Mouse (Mus musculus): Measurements from ENCODE around the gene Rsu1. TPM values are rescaled to one million over a fixed set of nuclear protein-coding genes. Genes with fewer than 3 reads are reported as not detected.
A peak's percentile ranks its signal among the peaks of the same experiment; 100 is the strongest.

The Rsu1 gene
- total RNA-seq, 1 experiment, result 63.4 TPM

DNA sequence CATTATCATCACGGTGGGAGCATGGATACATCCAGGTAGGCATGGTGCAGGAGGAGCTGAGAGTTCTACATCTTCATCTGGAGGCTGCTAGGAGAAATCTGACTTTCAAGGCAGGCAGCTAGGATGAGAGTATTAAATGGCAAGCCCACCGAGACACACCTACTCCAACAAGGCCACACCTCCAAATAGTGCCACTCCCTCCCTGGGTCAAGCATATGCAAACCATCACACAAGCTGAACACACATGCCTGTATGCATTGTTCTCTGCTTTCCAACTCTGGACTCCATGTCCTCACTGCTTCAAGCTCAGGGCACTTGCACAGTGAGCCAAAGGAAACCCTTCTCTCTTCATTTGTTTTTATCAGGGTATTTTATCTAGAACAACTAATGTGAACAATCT lies 12.6 kb downstream of the Rsu1 start:
- Histone ChIP-seq H3K4me1 (ENCODE audit: control insufficient read depth in 2 of 2, insufficient read depth in 2 of 2, low read length in 2 of 2, poor library complexity in 1 of 2) (peaks cover 0 to 8% of the 10 kb centered on the region in 2 experiments; a peak in 2 of 4 replicates), H3K9ac (ENCODE audit: insufficient read depth, low read depth, low read length, poor library complexity, severe bottlenecking) (no peak overlapping the region), H3K4me3 (ENCODE audit: insufficient read depth in 1 of 2, low read depth in 1 of 2, low read length in 2 of 2, poor library complexity in 1 of 2, severe bottlenecking in 1 of 2) (no peak overlapping the region), H3K36me3 (ENCODE audit: control insufficient read depth, insufficient read depth, low read length, poor library complexity, severe bottlenecking) (peaks cover 3% of the 10 kb centered on the region; the same call in 1 of the 2 replicates), H3K27ac (ENCODE audit: insufficient read depth, low read depth, low read length, poor library complexity, severe bottlenecking) (no peak overlapping the region; the same call in 1 of the 2 replicates), H3K9me3 (ENCODE audit: control insufficient read depth, insufficient read depth, low read depth, low read length) (no peaks in the 10 kb centered on the region)
- no peak for DNase-seq (ENCODE audit: low read depth, low spot score)
- in situ Hi-C loops (cut with MboI; ENCODE audit: low sequenced_read_pairs in 2 of 2, unreplicated experiment in 2 of 2), result no loop called here
- TF ChIP-seq HCFC1 (IDR thresholded peaks at IDR 0.05; ENCODE audit: borderline replicate concordance, insufficient read depth, low read length) (no peak), ZC3H11A (IDR thresholded peaks at IDR 0.05; ENCODE audit: borderline replicate concordance, low read depth, low read length) (no peak), ZNF384 (IDR thresholded peaks at IDR 0.05; ENCODE audit: low read depth, low read length) (no peak), MAFK (IDR thresholded peaks at IDR 0.05; ENCODE audit: insufficient read depth, low read depth, low read length) (no peak), CHD2 (IDR thresholded peaks at IDR 0.05; ENCODE audit: low read depth, low read length) (no peak)

DNA sequence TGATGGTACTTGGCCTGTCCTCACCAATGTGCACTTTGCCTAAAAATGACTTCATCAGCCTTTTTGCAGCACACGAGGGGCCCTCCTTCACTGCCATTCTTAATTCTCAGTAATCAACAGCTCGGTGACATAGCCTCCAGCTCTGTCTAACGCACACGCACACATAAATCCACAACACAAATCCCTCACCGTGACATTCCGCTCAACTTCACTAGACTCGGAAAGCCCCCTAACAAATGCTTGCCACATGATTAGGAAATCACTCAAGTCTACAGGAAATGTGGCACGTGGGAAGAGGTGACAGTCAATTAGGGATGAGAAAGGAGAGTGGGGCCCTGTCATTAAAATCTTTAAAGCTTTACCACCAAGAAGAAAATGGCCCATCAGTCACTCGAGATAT lies 30.5 kb downstream of the Rsu1 start:
- Histone ChIP-seq H3K9me3 (ENCODE audit: control insufficient read depth, insufficient read depth, low read depth, low read length) (no peaks in the 10 kb centered on the region), H3K4me1 (ENCODE audit: control insufficient read depth in 2 of 2, insufficient read depth in 2 of 2, low read length in 2 of 2, poor library complexity in 1 of 2) (no peaks in the 10 kb centered on the region), H3K27ac (ENCODE audit: insufficient read depth, low read depth, low read length, poor library complexity, severe bottlenecking) (no peak overlapping the region), H3K9ac (ENCODE audit: insufficient read depth, low read depth, low read length, poor library complexity, severe bottlenecking) (no peak overlapping the region), H3K4me3 (ENCODE audit: insufficient read depth in 1 of 2, low read depth in 1 of 2, low read length in 2 of 2, poor library complexity in 1 of 2, severe bottlenecking in 1 of 2) (no peak overlapping the region), H3K36me3 (ENCODE audit: control insufficient read depth, insufficient read depth, low read length, poor library complexity, severe bottlenecking) (peaks cover 5% of the 10 kb centered on the region)
- DNase-seq (ENCODE audit: low read depth, low spot score), result no peak
- in situ Hi-C loops (cut with MboI; ENCODE audit: low sequenced_read_pairs in 2 of 2, unreplicated experiment in 2 of 2), result no loop called here
- TF ChIP-seq CHD2 (IDR thresholded peaks at IDR 0.05; ENCODE audit: low read depth, low read length) (no peak), ZNF384 (IDR thresholded peaks at IDR 0.05; ENCODE audit: low read depth, low read length) (no peak), MAFK (IDR thresholded peaks at IDR 0.05; ENCODE audit: insufficient read depth, low read depth, low read length) (no peak), ZC3H11A (IDR thresholded peaks at IDR 0.05; ENCODE audit: borderline replicate concordance, low read depth, low read length) (no peak), HCFC1 (IDR thresholded peaks at IDR 0.05; ENCODE audit: borderline replicate concordance, insufficient read depth, low read length) (no peak)

DNA sequence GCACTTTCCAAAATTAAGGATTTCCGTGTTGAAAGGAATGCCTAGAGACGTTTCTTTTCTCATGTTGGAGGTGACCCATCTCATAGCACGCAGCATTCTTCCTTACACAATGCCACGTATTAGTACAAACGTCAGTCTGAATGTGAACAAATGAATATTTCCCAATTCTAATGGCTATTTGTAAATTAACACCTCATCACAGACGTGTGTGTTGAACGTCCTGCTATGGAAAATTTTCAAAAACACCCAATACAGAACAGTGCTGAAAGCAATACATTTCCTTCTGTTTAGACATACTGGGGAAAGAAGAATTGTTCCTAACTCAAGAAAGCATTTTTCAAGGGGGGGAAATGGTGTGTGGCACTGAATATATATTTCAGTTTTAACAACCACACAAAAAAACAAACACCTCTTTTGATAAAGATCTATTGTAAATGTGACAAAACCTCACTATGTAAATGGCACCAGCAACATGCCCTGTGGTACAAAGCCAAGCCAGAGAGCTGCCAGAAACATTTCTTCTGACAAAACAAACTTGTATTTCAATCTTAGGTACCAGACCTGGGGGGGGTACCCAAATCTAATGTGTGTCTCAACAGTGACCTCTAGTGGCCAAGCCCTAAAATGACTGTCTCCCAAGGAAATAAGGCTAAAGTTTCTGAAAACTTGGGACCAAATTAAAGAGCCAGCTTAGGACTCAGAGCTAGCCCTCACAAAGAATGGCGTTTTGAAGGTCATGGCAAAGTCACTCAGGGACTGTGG lies 33.9 kb downstream of the Rsu1 start:
- Histone ChIP-seq H3K27ac (ENCODE audit: insufficient read depth, low read depth, low read length, poor library complexity, severe bottlenecking) (no peak overlapping the region), H3K4me3 (ENCODE audit: insufficient read depth in 1 of 2, low read depth in 1 of 2, low read length in 2 of 2, poor library complexity in 1 of 2, severe bottlenecking in 1 of 2) (no peak overlapping the region), H3K36me3 (ENCODE audit: control insufficient read depth, insufficient read depth, low read length, poor library complexity, severe bottlenecking) (peaks cover 5% of the 10 kb centered on the region), H3K9me3 (ENCODE audit: control insufficient read depth, insufficient read depth, low read depth, low read length) (no peaks in the 10 kb centered on the region), H3K9ac (ENCODE audit: insufficient read depth, low read depth, low read length, poor library complexity, severe bottlenecking) (no peak overlapping the region), H3K4me1 (ENCODE audit: control insufficient read depth in 2 of 2, insufficient read depth in 2 of 2, low read length in 2 of 2, poor library complexity in 1 of 2) (no peaks in the 10 kb centered on the region)
- in situ Hi-C loops (cut with MboI; ENCODE audit: low sequenced_read_pairs in 2 of 2, unreplicated experiment in 2 of 2), result no loop called here
- peak; percentile 27 for DNase-seq (ENCODE audit: low read depth, low spot score)
- TF ChIP-seq ZC3H11A (IDR thresholded peaks at IDR 0.05; ENCODE audit: borderline replicate concordance, low read depth, low read length), result peak; percentile 61
- no peak for TF ChIP-seq MAFK (IDR thresholded peaks at IDR 0.05; ENCODE audit: insufficient read depth, low read depth, low read length)

DNA sequence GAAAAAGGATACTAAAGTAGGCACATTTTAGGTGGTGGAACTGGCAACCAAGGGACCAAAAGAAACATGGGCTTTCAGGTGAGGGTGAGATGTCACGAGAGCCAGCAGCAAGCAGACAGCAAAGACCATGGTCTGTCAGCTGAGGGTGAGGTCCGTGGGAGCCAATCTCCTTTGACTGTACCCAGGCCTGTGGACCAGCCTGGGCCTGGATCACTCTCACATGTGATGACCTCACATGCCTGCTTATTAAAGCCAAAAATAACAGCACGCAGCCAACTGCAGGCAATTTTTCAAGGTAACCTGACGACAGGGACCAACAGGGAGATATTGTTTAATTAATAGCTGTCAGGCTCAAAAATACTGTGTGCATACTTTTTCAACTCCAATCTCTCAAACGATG lies 35.5 kb downstream of the Rsu1 start:
- Histone ChIP-seq H3K36me3 (ENCODE audit: control insufficient read depth, insufficient read depth, low read length, poor library complexity, severe bottlenecking) (peaks cover 5% of the 10 kb centered on the region), H3K9ac (ENCODE audit: insufficient read depth, low read depth, low read length, poor library complexity, severe bottlenecking) (no peak overlapping the region), H3K27ac (ENCODE audit: insufficient read depth, low read depth, low read length, poor library complexity, severe bottlenecking) (no peak overlapping the region), H3K9me3 (ENCODE audit: control insufficient read depth, insufficient read depth, low read depth, low read length) (no peaks in the 10 kb centered on the region), H3K4me3 (ENCODE audit: insufficient read depth in 1 of 2, low read depth in 1 of 2, low read length in 2 of 2, poor library complexity in 1 of 2, severe bottlenecking in 1 of 2) (no peak overlapping the region), H3K4me1 (ENCODE audit: control insufficient read depth in 2 of 2, insufficient read depth in 2 of 2, low read length in 2 of 2, poor library complexity in 1 of 2) (no peaks in the 10 kb centered on the region)
- in situ Hi-C loops (cut with MboI; ENCODE audit: low sequenced_read_pairs in 2 of 2, unreplicated experiment in 2 of 2), result no loop called here
- TF ChIP-seq ZC3H11A (IDR thresholded peaks at IDR 0.05; ENCODE audit: borderline replicate concordance, low read depth, low read length) (no peak), MAFK (IDR thresholded peaks at IDR 0.05; ENCODE audit: insufficient read depth, low read depth, low read length) (no peak)
- DNase-seq (ENCODE audit: low read depth, low spot score), result no peak

DNA sequence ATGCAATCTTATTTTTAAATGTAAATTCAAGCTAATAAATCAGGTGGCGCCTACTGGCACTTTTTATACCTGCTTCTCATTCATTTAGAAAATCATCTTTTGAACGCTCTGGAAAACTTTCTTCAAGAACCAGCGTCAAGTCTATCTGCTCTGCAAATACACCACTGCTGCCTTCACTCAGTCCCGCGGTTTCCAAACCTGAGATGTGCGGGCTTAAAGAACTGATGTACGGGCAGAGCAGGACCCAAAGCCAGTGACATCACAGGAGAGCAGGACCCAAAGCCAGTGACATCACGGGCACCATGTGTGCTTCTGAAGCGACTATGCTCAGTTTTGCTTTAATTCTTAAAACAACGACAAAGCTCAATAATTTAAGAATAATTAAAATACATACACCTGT lies 36.4 kb downstream of the Rsu1 start:
- TF ChIP-seq HCFC1 (IDR thresholded peaks at IDR 0.05; ENCODE audit: borderline replicate concordance, insufficient read depth, low read length), result no peak
- no peak for TF ChIP-seq CHD2 (IDR thresholded peaks at IDR 0.05; ENCODE audit: low read depth, low read length)
- TF ChIP-seq ZNF384 (IDR thresholded peaks at IDR 0.05; ENCODE audit: low read depth, low read length), result no peak
- TF ChIP-seq MAFK (IDR thresholded peaks at IDR 0.05; ENCODE audit: insufficient read depth, low read depth, low read length), result no peak
- no peak for TF ChIP-seq ZC3H11A (IDR thresholded peaks at IDR 0.05; ENCODE audit: borderline replicate concordance, low read depth, low read length)
- peaks cover 2% of the 10 kb centered on the region; the same call in 1 of the 2 replicates for H3K36me3 ChIP-seq (ENCODE audit: control insufficient read depth, insufficient read depth, low read length, poor library complexity, severe bottlenecking)
- H3K9ac ChIP-seq (ENCODE audit: insufficient read depth, low read depth, low read length, poor library complexity, severe bottlenecking), result no peak overlapping the region
- H3K9me3 ChIP-seq (ENCODE audit: control insufficient read depth, insufficient read depth, low read depth, low read length), result no peaks in the 10 kb centered on the region
- in situ Hi-C loops (cut with MboI; ENCODE audit: low sequenced_read_pairs in 2 of 2, unreplicated experiment in 2 of 2), result no loop called here
- H3K4me3 ChIP-seq (ENCODE audit: insufficient read depth in 1 of 2, low read depth in 1 of 2, low read length in 2 of 2, poor library complexity in 1 of 2, severe bottlenecking in 1 of 2), result no peak overlapping the region
- DNase-seq (ENCODE audit: low read depth, low spot score), result no peak
- H3K4me1 ChIP-seq (ENCODE audit: control insufficient read depth in 2 of 2, insufficient read depth in 2 of 2, low read length in 2 of 2, poor library complexity in 1 of 2), result no peaks in the 10 kb centered on the region
- H3K27ac ChIP-seq (ENCODE audit: insufficient read depth, low read depth, low read length, poor library complexity, severe bottlenecking), result no peak overlapping the region
